Mouse (Mus musculus) C2C12 (cell line): ENCODE measurements around the gene Inhbe. TPM values are rescaled to one million over a fixed set of nuclear protein-coding genes. Genes with fewer than 3 reads are reported as not detected.

Experiments
- H3K27me3 ChIP-seq: one replicate; pipeline ENCODE4 v1.6.1; 2011; ENCODE audit not compliant: control insufficient read depth, insufficient read depth, insufficient read length
- H3K36me3 ChIP-seq: one replicate; pipeline ENCODE4 v1.6.1; 2011; ENCODE audit not compliant: control insufficient read depth, insufficient read depth
- H3K4me3 ChIP-seq: one replicate; pipeline ENCODE4 v1.5.1; 2011; ENCODE audit warnings: mild to moderate bottlenecking, control low read depth; ENCODE audit not compliant: poor library complexity, insufficient read depth, severe bottlenecking
- H3K79me2 ChIP-seq: one replicate; pipeline ENCODE4 v1.6.1; 2011; ENCODE audit not compliant: control insufficient read depth, insufficient read depth
- H3K79me3 ChIP-seq: one replicate; pipeline ENCODE4 v1.6.1; 2011; ENCODE audit warnings: low read depth, control low read depth
- H3ac ChIP-seq: one replicate; pipeline ENCODE3; 2011; ENCODE audit warnings: low read depth; ENCODE audit not compliant: control insufficient read depth, insufficient read length
- CEBPB ChIP-seq: IDR thresholded peaks from one replicate; pipeline ENCODE4 v1.6.1; 2011; ENCODE audit warnings: low read depth, mild to moderate bottlenecking, control low read depth, moderate library complexity
- CTCF ChIP-seq: IDR thresholded peaks from one replicate; pipeline ENCODE4 v1.5.1; 2011; ENCODE audit not compliant: control insufficient read depth, insufficient read depth, insufficient read length
- FOSL1 ChIP-seq: IDR thresholded peaks from one replicate; pipeline ENCODE4 v1.8.0; 2011; ENCODE audit warnings: mild to moderate bottlenecking, low read length; ENCODE audit not compliant: poor library complexity, insufficient read depth, severe bottlenecking
- MAX ChIP-seq: IDR thresholded peaks from one replicate; pipeline ENCODE4 v1.6.1; 2011; ENCODE audit warnings: mild to moderate bottlenecking, control low read depth
- MYOD1 ChIP-seq: IDR thresholded peaks from one replicate; pipeline ENCODE4 v1.6.1; 2011; ENCODE audit warnings: low read depth; ENCODE audit not compliant: control insufficient read depth, insufficient read length
- MYOG ChIP-seq: IDR thresholded peaks from one replicate; pipeline ENCODE4 v1.6.1; 2011; ENCODE audit not compliant: control insufficient read depth, insufficient read length; ENCODE audit errors: extremely low read depth
- USF1 ChIP-seq: IDR thresholded peaks from one replicate; pipeline ENCODE4 v1.6.1; 2011; ENCODE audit warnings: low read depth, mild to moderate bottlenecking, control low read depth, moderate library complexity
- long read RNA-seq, 2 experiments: library from polyadenylated mRNA; unstranded; transcript quantifications; one replicate each; pipeline ENCODE4 v2.0.0; 2019 to 2020
- polyA plus RNA-seq: library from polyadenylated mRNA; unstranded; fragments of >200 nt; fragmentation: generic; extraction: Trizol; gene quantifications from one replicate; pipeline ENCODE4 v1.2.1, GENCODE M21; 2012; ENCODE audit warnings: missing spikeins

Gene Inhbe
- polyA plus RNA-seq = not detected
- long read RNA-seq, experiment 1 = 0 reads
- long read RNA-seq, experiment 2 = 0 reads

GRCm38 (mm10) chr10:127353909-127354895, at the start of gene Inhbe:
Gene Inhbe (minus strand): TSS chr10:127354411.
- H3K27me3 ChIP-seq = peaks cover 31% of the 10 kb centered on the region
- no peaks in the 10 kb centered on the region for H3K79me2 ChIP-seq
- H3K79me3 ChIP-seq = no peaks in the 10 kb centered on the region
- no peak within 1 kb of the TSS for H3ac ChIP-seq
- TF ChIP-seq CTCF = peak; percentile 24
- no peak for TF ChIP-seq USF1
- H3K36me3 ChIP-seq = no peaks in the 10 kb centered on the region
- no peak within 1 kb of the TSS for H3K4me3 ChIP-seq

- H3K4me3 ChIP-seq = no peak overlapping the region
- peaks cover 15% of the 10 kb centered on the region for H3K36me3 ChIP-seq
- no peaks in the 10 kb centered on the region for H3K27me3 ChIP-seq
- no peak for TF ChIP-seq CEBPB
- no peak for TF ChIP-seq MYOD1
- no peak for TF ChIP-seq MAX
- peaks cover 13% of the 10 kb centered on the region for H3K79me3 ChIP-seq
- H3K79me2 ChIP-seq = peaks cover 42% of the 10 kb centered on the region
- H3ac ChIP-seq = no peak overlapping the region
Observed at GRCm38 (mm10) chr10:127391774-127392173, 37.6 kb upstream of the Inhbe start.

DNA sequence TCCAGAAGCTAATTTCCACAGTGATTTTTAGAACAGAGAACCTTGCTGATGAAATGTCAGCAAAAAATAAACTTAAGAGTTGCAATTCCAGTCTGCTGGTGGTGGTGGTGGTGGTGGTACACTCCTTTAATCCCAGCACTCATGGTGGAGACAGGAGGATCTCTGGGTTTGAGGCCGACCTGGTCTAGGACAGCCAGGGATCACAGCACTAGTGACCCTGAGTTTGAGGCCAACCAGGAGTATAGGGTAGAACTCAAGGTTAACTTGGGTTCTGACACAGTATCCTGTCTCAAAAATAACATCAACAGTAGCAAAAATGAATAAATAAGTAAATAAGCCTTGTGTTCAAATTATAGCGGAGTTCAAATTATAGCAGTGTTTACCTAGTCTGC, 27.5 kb upstream of the Inhbe start:
- Histone ChIP-seq H3K79me2 (peaks cover 59% of the 10 kb centered on the region), H3ac (peak overlapping the region; percentile 40), H3K79me3 (peaks cover 38% of the 10 kb centered on the region), H3K27me3 (no peaks in the 10 kb centered on the region), H3K36me3 (no peaks in the 10 kb centered on the region), H3K4me3 (peak overlapping the region; percentile 68)
- TF ChIP-seq USF1 = no peak
- TF ChIP-seq CTCF = no peak
- no peak for TF ChIP-seq MYOG
- TF ChIP-seq FOSL1 = no peak
- no peak for TF ChIP-seq MAX
- TF ChIP-seq CEBPB = no peak
- TF ChIP-seq MYOD1 = no peak

DNA sequence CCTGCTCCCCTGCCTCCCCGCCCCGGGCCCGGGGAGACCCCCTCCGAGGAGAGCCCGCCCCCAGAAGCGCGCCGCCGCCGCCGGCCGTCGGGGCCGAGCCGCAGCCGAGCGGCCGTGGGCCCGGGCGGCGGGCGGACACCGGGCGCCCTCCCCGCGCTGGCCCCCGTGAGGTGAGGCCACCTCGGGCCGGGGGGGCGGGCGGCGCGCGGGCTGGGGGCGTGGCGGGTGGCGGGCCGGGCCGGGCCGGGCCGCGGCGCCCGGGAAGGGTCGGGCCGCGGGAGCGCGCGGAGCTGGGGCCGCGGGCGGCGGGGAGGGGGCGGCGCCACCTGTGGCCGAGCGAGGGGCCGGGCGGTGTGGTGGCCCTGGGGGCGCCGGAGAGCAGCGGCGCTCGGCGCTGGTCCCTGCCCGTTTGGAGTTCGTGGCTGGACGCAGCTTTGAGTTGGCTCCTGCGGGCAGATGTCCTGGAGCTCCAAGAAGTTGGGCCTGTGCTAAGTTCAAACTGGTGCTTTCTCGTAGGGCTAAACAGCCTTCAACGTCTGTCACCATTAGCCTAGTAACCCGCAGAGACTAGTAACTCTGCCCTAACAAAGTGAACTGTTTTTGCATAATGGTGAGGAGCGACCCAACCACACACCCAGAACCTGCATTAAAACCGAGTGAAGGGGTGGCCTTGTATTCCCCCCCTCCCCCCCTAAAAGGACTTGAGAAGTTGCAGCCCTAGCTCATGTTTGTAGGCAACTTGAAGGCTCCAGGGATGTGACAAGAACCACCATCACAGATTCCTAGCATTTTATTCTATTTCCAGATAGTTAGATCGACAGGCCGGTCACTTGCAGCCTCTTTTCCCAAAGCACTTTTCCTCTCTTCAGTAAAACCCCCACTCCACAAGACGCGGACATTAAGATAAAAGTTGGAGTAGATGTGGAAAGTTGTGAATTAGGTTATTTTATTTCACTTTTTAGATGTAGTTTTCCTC, 26.8 kb upstream of the Inhbe start:
- Histone ChIP-seq H3ac (peak overlapping the region; percentile 97), H3K79me2 (peaks cover 52% of the 10 kb centered on the region), H3K4me3 (peak overlapping the region; percentile 68), H3K36me3 (no peaks in the 10 kb centered on the region), H3K79me3 (peaks cover 36% of the 10 kb centered on the region), H3K27me3 (no peaks in the 10 kb centered on the region)
- no peak for TF ChIP-seq CEBPB
- no peak for TF ChIP-seq MYOG
- no peak for TF ChIP-seq MYOD1
- no peak for TF ChIP-seq MAX
- TF ChIP-seq FOSL1 = no peak
- no peak for TF ChIP-seq CTCF
- TF ChIP-seq USF1 = no peak

DNA sequence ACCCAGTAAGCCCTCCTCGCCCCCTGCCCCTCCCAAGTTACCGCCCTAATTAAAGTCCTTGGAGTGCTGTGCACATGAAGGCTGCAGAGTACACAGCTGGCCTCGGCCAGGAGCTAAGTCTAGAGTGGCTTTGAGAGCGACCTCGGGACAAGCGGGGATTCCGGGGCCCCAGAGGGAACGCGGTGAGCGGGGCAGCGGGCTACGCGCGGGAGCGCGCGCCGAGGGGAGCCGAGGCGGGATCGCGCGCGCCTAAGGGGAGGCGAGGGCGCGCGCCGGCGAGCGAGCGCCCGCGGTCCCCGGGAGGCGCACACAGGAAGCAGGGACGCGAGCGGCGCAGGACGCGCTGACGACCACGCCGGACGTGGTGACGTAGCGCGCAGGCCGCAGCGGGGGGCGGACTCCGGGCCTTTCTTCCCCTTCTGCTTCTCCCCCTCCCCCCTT, 26.1 kb upstream of the Inhbe start, which contains the start of gene R3hdm2:
R3hdm2 (plus strand) TSS at position 77 of the 441 bp plus-strand sequence.
- Histone ChIP-seq H3K36me3 (no peaks in the 10 kb centered on the region), H3K79me2 (peaks cover 44% of the 10 kb centered on the region), H3ac (peak within 1 kb of the TSS; percentile 97), H3K79me3 (peaks cover 30% of the 10 kb centered on the region), H3K27me3 (no peaks in the 10 kb centered on the region), H3K4me3 (peak within 1 kb of the TSS; percentile 68)
- TF ChIP-seq FOSL1 (no peak), MYOD1 (no peak), CEBPB (no peak), CTCF (no peak), USF1 (no peak), MYOG (no peak), MAX (no peak)
